Mouse (Mus musculus): ENCODE results near the gene Mad1l1. TPM values are rescaled to one million over a fixed set of nuclear protein-coding genes. Genes with fewer than 3 reads are reported as not detected.

Gene Mad1l1
- total and polyA plus RNA-seq, 3 experiments, result 40.5 to 65.2 TPM; not detected in 1

GRCm38 (mm10) chr5:140331615-140332512, 10.5 kb upstream of the Mad1l1 start, which contains the start of gene Mrm2 (continued):
- TF ChIP-seq POLR2A (IDR thresholded peaks at IDR 0.05; ENCODE audit: control insufficient read depth in 1 of 2, insufficient read depth in 1 of 2, low read depth in 1 of 2, low read length in 2 of 2, poor library complexity in 1 of 2) (peak; percentile 72 to 94; a peak in 3 of 4 replicates), JUND (IDR thresholded peaks at IDR 0.05; ENCODE audit: low read depth, low read length) (no peak), CHD2 (IDR thresholded peaks at IDR 0.05; ENCODE audit: low read length) (no peak), MAZ (IDR thresholded peaks at IDR 0.05; ENCODE audit: low read depth, low read length) (0 out of 2 replicates have a peak, but pooled peaks have one; percentile 40), EP300 (IDR thresholded peaks at IDR 0.05; ENCODE audit: low read depth in 1 of 2, low read length in 2 of 2) (no peak)

GRCm38 (mm10) chr5:140324058-140324457, 2.7 kb upstream of the Mad1l1 start:
- H3K4me3 ChIP-seq (ENCODE audit: control insufficient read depth in 1 of 2, insufficient read depth in 1 of 2, low read depth in 2 of 2, low read length in 2 of 2), result no peak overlapping the region
- no peaks in the 10 kb centered on the region for H3K9me3 ChIP-seq (replicated peaks; ENCODE audit: insufficient read depth, low read length)
- no peak for DNase-seq (ENCODE audit: low read depth, low spot score)
- peaks cover 0 to 10% of the 10 kb centered on the region in 2 experiments; a peak in 3 of 4 replicates for H3K4me1 ChIP-seq (ENCODE audit: control insufficient read depth in 1 of 2, insufficient read depth in 2 of 2, low read length in 2 of 2)
- H3K36me3 ChIP-seq (ENCODE audit: control insufficient read depth in 1 of 2, insufficient read depth in 2 of 2, low read length in 2 of 2), result peaks cover 0 to 8% of the 10 kb centered on the region in 2 experiments; a peak in 2 of 4 replicates
- no peaks in the 10 kb centered on the region for H3K27me3 ChIP-seq (ENCODE audit: control insufficient read depth in 1 of 2, insufficient read depth in 2 of 2, low read length in 2 of 2)
- no peak overlapping the region for H3K9ac ChIP-seq (ENCODE audit: control insufficient read depth, low read depth, low read length, poor library complexity, severe bottlenecking)
- H3K79me2 ChIP-seq (ENCODE audit: control insufficient read depth, insufficient read depth, low read length, poor library complexity), result peaks cover 29% of the 10 kb centered on the region
- H3K27ac ChIP-seq (ENCODE audit: control insufficient read depth, low read depth, low read length), result no peak overlapping the region
- no peak for TF ChIP-seq POLR2AphosphoS2 (IDR thresholded peaks at IDR 0.05; ENCODE audit: low read length)
- TF ChIP-seq JUND (IDR thresholded peaks at IDR 0.05; ENCODE audit: low read depth, low read length), result no peak
- TF ChIP-seq MXI1 (IDR thresholded peaks at IDR 0.05; ENCODE audit: low read depth, low read length), result no peak
- TF ChIP-seq GABPA (IDR thresholded peaks at IDR 0.05; ENCODE audit: low read depth, low read length), result no peak
- no peak for TF ChIP-seq MYC (IDR thresholded peaks at IDR 0.05; ENCODE audit: low read depth, low read length)

GRCm38 (mm10) chr5:140321756-140322575, 614 bp upstream of the Mad1l1 start:
- Histone ChIP-seq H3K36me3 (ENCODE audit: control insufficient read depth in 1 of 2, insufficient read depth in 2 of 2, low read length in 2 of 2) (peaks cover 0 to 8% of the 10 kb centered on the region in 2 experiments; a peak in 2 of 4 replicates), H3K9me3 (replicated peaks; ENCODE audit: insufficient read depth, low read length) (no peaks in the 10 kb centered on the region), H3K9ac (ENCODE audit: control insufficient read depth, low read depth, low read length, poor library complexity, severe bottlenecking) (peak overlapping the region; percentile 81), H3K27me3 (ENCODE audit: control insufficient read depth in 1 of 2, insufficient read depth in 2 of 2, low read length in 2 of 2) (no peaks in the 10 kb centered on the region), H3K79me2 (ENCODE audit: control insufficient read depth, insufficient read depth, low read length, poor library complexity) (peaks cover 41% of the 10 kb centered on the region), H3K4me3 (ENCODE audit: control insufficient read depth in 1 of 2, insufficient read depth in 1 of 2, low read depth in 2 of 2, low read length in 2 of 2) (peak overlapping the region; percentile 75 to 92), H3K27ac (ENCODE audit: control insufficient read depth, low read depth, low read length) (peak overlapping the region; percentile 93), H3K4me1 (ENCODE audit: control insufficient read depth in 1 of 2, insufficient read depth in 2 of 2, low read length in 2 of 2) (peaks cover 0 to 11% of the 10 kb centered on the region in 2 experiments; a peak in 3 of 4 replicates)
- peak; percentile 67 for DNase-seq (ENCODE audit: low read depth, low spot score)
- TF ChIP-seq NELFE (IDR thresholded peaks at IDR 0.05; ENCODE audit: low read depth, low read length) (0 out of 2 replicates have a peak, but pooled peaks have one; percentile 18), EP300 (IDR thresholded peaks at IDR 0.05; ENCODE audit: low read depth in 1 of 2, low read length in 2 of 2) (no peak), RAD21 (IDR thresholded peaks at IDR 0.05; ENCODE audit: low read depth, low read length) (peak; percentile 2; the same call in 1 of the 2 replicates), MYC (IDR thresholded peaks at IDR 0.05; ENCODE audit: low read depth, low read length) (peak; percentile 36; the same call in 1 of the 2 replicates), MAX (IDR thresholded peaks at IDR 0.05; ENCODE audit: low read length) (peak; percentile 17; the same call in 1 of the 2 replicates), MXI1 (IDR thresholded peaks at IDR 0.05; ENCODE audit: low read depth, low read length) (no peak; the same call in 1 of the 2 replicates), ETS1 (IDR thresholded peaks at IDR 0.05; ENCODE audit: low read depth, low read length) (peak; percentile 38), ZNF384 (IDR thresholded peaks at IDR 0.05; ENCODE audit: low read depth, low read length) (no peak), MYB (IDR thresholded peaks at IDR 0.05; ENCODE audit: low read depth, low read length) (no peak), ZMIZ1 (IDR thresholded peaks at IDR 0.05; ENCODE audit: low read depth, low read length) (no peak), E2F4 (IDR thresholded peaks at IDR 0.05; ENCODE audit: borderline replicate concordance, low read depth, low read length) (no peak), CTCF (IDR thresholded peaks at IDR 0.05 in 2 of 3, conservative IDR thresholded peaks at IDR 0.05 in 1 of 3; ENCODE audit: control insufficient read depth in 1 of 3, insufficient read depth in 1 of 3, low read depth in 2 of 3, low read length in 3 of 3, poor library complexity in 1 of 3, severe bottlenecking in 1 of 3) (0 out of 6 replicates have a peak, but pooled peaks of 1 of the 3 experiments have one; percentile 5), SIN3A (IDR thresholded peaks at IDR 0.05; ENCODE audit: low read length) (peak; percentile 2), CHD1 (IDR thresholded peaks at IDR 0.05; ENCODE audit: low read depth, low read length) (peak; percentile 49; the same call in 1 of the 2 replicates)

Measured in MEL (cell line).